Mouse (Mus musculus) G1E (cell line): Measurements from ENCODE around the gene Galp.

Source experiments
- CTCF ChIP-seq: IDR thresholded peaks from 2 replicates; pipeline ENCODE4 v1.5.1; 2012; ENCODE audit warnings: low read depth, low read length, inconsistent platforms, mixed read lengths
- GATA2 ChIP-seq: IDR thresholded peaks from 2 replicates; pipeline ENCODE4 v1.6.1; 2012; ENCODE audit warnings: low read depth, low read length, inconsistent platforms, borderline replicate concordance
- POLR2AphosphoS5 ChIP-seq: IDR thresholded peaks from 2 replicates; pipeline ENCODE4 v1.6.1; 2012; ENCODE audit warnings: low read depth, low read length, inconsistent platforms; ENCODE audit not compliant: insufficient replicate concordance
- TAL1 ChIP-seq: conservative IDR thresholded peaks from 2 replicates; pipeline ENCODE4 v1.6.1; 2012; ENCODE audit warnings: low read depth, low read length, inconsistent platforms, mixed read lengths

DNA sequence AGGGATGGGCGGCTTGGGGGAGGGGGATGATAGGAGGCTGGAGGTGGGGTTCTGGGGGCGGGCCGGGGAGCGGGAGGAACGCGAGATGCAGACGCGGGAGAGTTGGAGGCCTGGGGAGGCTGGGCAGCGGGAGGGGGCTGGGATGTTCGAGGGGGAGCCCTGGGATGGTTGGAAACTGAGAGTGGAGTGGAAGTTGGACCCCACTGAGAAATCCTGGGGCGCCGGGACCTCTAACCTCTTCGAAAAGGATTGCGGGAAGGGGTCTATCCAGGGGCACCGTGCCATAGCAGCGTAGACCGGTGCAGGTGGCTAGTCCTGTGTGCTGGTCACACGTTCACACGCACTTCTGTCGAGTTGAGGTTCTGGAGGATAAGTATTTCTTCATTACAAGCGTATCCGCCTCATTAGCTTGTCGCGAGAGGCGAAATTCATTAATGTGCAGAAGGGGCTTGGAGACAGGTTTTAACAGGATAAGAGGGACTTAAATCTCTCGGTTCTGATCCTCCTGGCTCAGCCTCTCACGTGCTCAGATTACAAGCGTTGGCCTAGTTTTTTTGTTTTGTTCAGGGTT, 24.1 kb upstream of the Galp start:
- TF ChIP-seq TAL1 (no peak), CTCF (no peak), POLR2AphosphoS5 (no peak), GATA2 (no peak)
